Comparison of ENCODE assay signal across 8 mouse cellular contexts in genomic region chr13:41283256-41283655, GRCm38 (mm10). TPM values are rescaled to one million over a fixed set of nuclear protein-coding genes. Genes with fewer than 3 reads are reported as not detected.
DNase-seq lines count a peak whose midpoint lies in the region; ATAC-seq lines count a peak whose summit lies in the region.

No protein-coding gene starts in this region.

- no peak overlapping the region for H3K9ac ChIP-seq in midbrain, embryonic 15.5 days
- no peak overlapping the region for H3K9ac ChIP-seq in forebrain, embryonic 14.5 days (ENCODE audit: low read length)
- H3K9ac ChIP-seq in hindbrain, embryonic 15.5 days: no peak overlapping the region
- no peak overlapping the region for H3K9ac ChIP-seq in midbrain, embryonic 12.5 days (replicated peaks)

- H3K27ac ChIP-seq in midbrain, embryonic 10.5 days (replicated peaks): no peak overlapping the region
- H3K27ac ChIP-seq in midbrain, embryonic 15.5 days: no peak overlapping the region
- no peak overlapping the region for H3K27ac ChIP-seq in forebrain, embryonic 14.5 days (ENCODE audit: low read depth, low read length)
- no peak overlapping the region for H3K27ac ChIP-seq in hindbrain, embryonic 15.5 days (replicated peaks)
- no peak overlapping the region for H3K27ac ChIP-seq in midbrain, embryonic 12.5 days (replicated peaks)

- peaks cover under 1% of the 10 kb centered on the region; the same call in 1 of the 2 replicates for H3K9me3 ChIP-seq in midbrain, embryonic 10.5 days (replicated peaks)
- no peaks in the 10 kb centered on the region for H3K9me3 ChIP-seq in midbrain, embryonic 15.5 days
- no peaks in the 10 kb centered on the region for H3K9me3 ChIP-seq in forebrain, embryonic 14.5 days (replicated peaks; ENCODE audit: control insufficient read depth, low read length)
- no peaks in the 10 kb centered on the region for H3K9me3 ChIP-seq in hindbrain, embryonic 15.5 days
- no peaks in the 10 kb centered on the region for H3K9me3 ChIP-seq in midbrain, embryonic 12.5 days

- DNase-seq in midbrain, embryonic 10.5 days (ENCODE audit: low spot score): peak; percentile 62
- DNase-seq in c-Kit-positive CD71-positive TER-119-negative erythroid progenitor cells, embryonic 14.5 days (ENCODE audit: low read depth): peak; percentile 55
- DNase-seq in forebrain, embryonic 14.5 days (ENCODE audit: low spot score): peak; percentile 94
- peak; percentile 58 to 82 for DNase-seq in layer of hippocampus, postnatal 14 days (ENCODE audit: low spot score in 2 of 2)
- DNase-seq in spleen, postnatal 36 days (ENCODE audit: low spot score in 2 of 2): peak; percentile 43 to 64

- H3K4me3 ChIP-seq in midbrain, embryonic 10.5 days: no peak overlapping the region
- no peak overlapping the region for H3K4me3 ChIP-seq in midbrain, embryonic 15.5 days
- H3K4me3 ChIP-seq in forebrain, embryonic 14.5 days (ENCODE audit: low read depth, low read length): no peak overlapping the region
- H3K4me3 ChIP-seq in hindbrain, embryonic 15.5 days: no peak overlapping the region
- no peak overlapping the region for H3K4me3 ChIP-seq in midbrain, embryonic 12.5 days

- no peak overlapping the region for H3K4me2 ChIP-seq in midbrain, embryonic 15.5 days
- no peak overlapping the region for H3K4me2 ChIP-seq in forebrain, embryonic 14.5 days (ENCODE audit: low read length)
- H3K4me2 ChIP-seq in hindbrain, embryonic 15.5 days: no peak overlapping the region
- H3K4me2 ChIP-seq in midbrain, embryonic 12.5 days (replicated peaks): no peak overlapping the region

- ATAC-seq in midbrain, embryonic 15.5 days (replicated peaks): no peak
- ATAC-seq in forebrain, embryonic 14.5 days: peak; percentile 75
- ATAC-seq in hindbrain, embryonic 15.5 days (ENCODE audit: low FRiP score, low read depth): peak; percentile 78; the same call in 1 of the 2 replicates
- 0 out of 2 replicates have a peak, but pooled peaks have one; percentile 23 for ATAC-seq in midbrain, embryonic 12.5 days (ENCODE audit: low FRiP score, low read depth)

- H3K4me1 ChIP-seq in midbrain, embryonic 10.5 days: no peaks in the 10 kb centered on the region
- no peaks in the 10 kb centered on the region for H3K4me1 ChIP-seq in midbrain, embryonic 15.5 days
- H3K4me1 ChIP-seq in forebrain, embryonic 14.5 days (ENCODE audit: control insufficient read depth, insufficient read depth, low read length): no peaks in the 10 kb centered on the region
- no peaks in the 10 kb centered on the region for H3K4me1 ChIP-seq in hindbrain, embryonic 15.5 days (replicated peaks)
- H3K4me1 ChIP-seq in midbrain, embryonic 12.5 days: no peaks in the 10 kb centered on the region

- no peaks in the 10 kb centered on the region for H3K27me3 ChIP-seq in midbrain, embryonic 10.5 days (ENCODE audit: low read depth, poor library complexity, severe bottlenecking)
- no peaks in the 10 kb centered on the region for H3K27me3 ChIP-seq in midbrain, embryonic 15.5 days (replicated peaks)
- no peaks in the 10 kb centered on the region for H3K27me3 ChIP-seq in forebrain, embryonic 14.5 days (replicated peaks; ENCODE audit: control insufficient read depth, insufficient read depth, low read length)
- H3K27me3 ChIP-seq in hindbrain, embryonic 15.5 days: no peaks in the 10 kb centered on the region
- no peaks in the 10 kb centered on the region for H3K27me3 ChIP-seq in midbrain, embryonic 12.5 days

- WGBS in midbrain, embryonic 10.5 days: 37% methylated on average over 5 of the region's 5 CpGs
- WGBS in midbrain, embryonic 15.5 days: 26% methylated on average over 5 of the region's 5 CpGs
- 28% methylated on average over 5 of the region's 5 CpGs for WGBS in forebrain, embryonic 14.5 days
- 26% methylated on average over 5 of the region's 5 CpGs for WGBS in hindbrain, embryonic 15.5 days
- WGBS in midbrain, embryonic 12.5 days: 33% methylated on average over 5 of the region's 5 CpGs

- no peaks in the 10 kb centered on the region for H3K36me3 ChIP-seq in midbrain, embryonic 10.5 days
- H3K36me3 ChIP-seq in midbrain, embryonic 15.5 days (replicated peaks): no peaks in the 10 kb centered on the region
- H3K36me3 ChIP-seq in forebrain, embryonic 14.5 days (ENCODE audit: control insufficient read depth, insufficient read depth, low read length): no peaks in the 10 kb centered on the region
- no peaks in the 10 kb centered on the region for H3K36me3 ChIP-seq in hindbrain, embryonic 15.5 days
- H3K36me3 ChIP-seq in midbrain, embryonic 12.5 days: no peaks in the 10 kb centered on the region

RNA-seq across cellular contexts. Expression of gene Gm17364, which starts 9.5 kb away (rescaled TPM):
- not detected in 2 replicates for polyA plus RNA-seq in midbrain, embryonic 10.5 days (2016; fragmentation: Nextera tagmentation; extraction: Ambion mirVana)
- not detected in 2 replicates for polyA plus RNA-seq in midbrain, embryonic 15.5 days (2015; fragmentation: Nextera tagmentation; extraction: Ambion mirVana)
- polyA plus RNA-seq in forebrain, embryonic 14.5 days (2014; fragmentation: Nextera tagmentation; extraction: Ambion mirVana): not detected in 2 replicates
- not detected in 2 replicates for polyA plus RNA-seq in hindbrain, embryonic 15.5 days (2015; fragmentation: Nextera tagmentation; extraction: Ambion mirVana)
- total RNA-seq in layer of hippocampus, postnatal 14 days (2021): not detected
- not detected in 2 replicates for polyA plus RNA-seq in midbrain, embryonic 12.5 days (2016; fragmentation: Nextera tagmentation; extraction: Ambion mirVana)

RNA-seq across cellular contexts. Expression of gene Smim13, which starts 33.6 kb away (rescaled TPM):
- 9.9 and 10.9 TPM in 2 replicates for polyA plus RNA-seq in midbrain, embryonic 10.5 days (2016; fragmentation: Nextera tagmentation; extraction: Ambion mirVana)
- polyA plus RNA-seq in midbrain, embryonic 15.5 days (2015; fragmentation: Nextera tagmentation; extraction: Ambion mirVana): 24.9 and 25.3 TPM in 2 replicates
- 18.3 and 20.1 TPM in 2 replicates for polyA plus RNA-seq in forebrain, embryonic 14.5 days (2014; fragmentation: Nextera tagmentation; extraction: Ambion mirVana)
- polyA plus RNA-seq in hindbrain, embryonic 15.5 days (2015; fragmentation: Nextera tagmentation; extraction: Ambion mirVana): 28.6 and 30.6 TPM in 2 replicates
- 100 to 1,000 TPM; 138 to 144 TPM for total RNA-seq in layer of hippocampus, postnatal 14 days (2021)
- polyA plus RNA-seq in midbrain, embryonic 12.5 days (2016; fragmentation: Nextera tagmentation; extraction: Ambion mirVana): 16.5 and 17.5 TPM in 2 replicates
